Mouse (Mus musculus): Measurements from ENCODE around the gene Epor.

Gene Epor

DNA sequence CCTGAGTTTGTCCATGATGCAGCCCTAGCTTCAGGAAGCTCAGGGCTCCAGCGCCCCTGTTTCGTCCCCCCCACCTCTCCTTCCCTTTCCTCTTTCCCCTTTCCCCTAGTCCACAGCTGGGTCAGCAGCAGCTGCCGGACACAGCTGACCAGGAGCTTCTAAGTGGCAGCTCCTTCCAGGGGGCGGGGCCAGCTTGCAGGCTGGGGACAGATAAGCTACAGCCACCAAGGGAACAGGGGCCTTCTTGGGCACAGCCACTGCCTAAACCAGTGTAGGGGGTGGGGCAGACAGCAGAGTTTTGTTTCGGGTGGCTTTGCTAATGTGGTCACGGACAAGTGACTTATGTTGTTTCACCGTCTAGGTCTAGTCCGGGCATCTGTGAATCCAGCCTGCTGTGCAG lies at the start of gene Epor:
Gene Epor (minus strand): TSS at position 90 of the 400 bp plus-strand sequence.
- no peak for DNase-seq (ENCODE audit: low read depth, low spot score)

DNA sequence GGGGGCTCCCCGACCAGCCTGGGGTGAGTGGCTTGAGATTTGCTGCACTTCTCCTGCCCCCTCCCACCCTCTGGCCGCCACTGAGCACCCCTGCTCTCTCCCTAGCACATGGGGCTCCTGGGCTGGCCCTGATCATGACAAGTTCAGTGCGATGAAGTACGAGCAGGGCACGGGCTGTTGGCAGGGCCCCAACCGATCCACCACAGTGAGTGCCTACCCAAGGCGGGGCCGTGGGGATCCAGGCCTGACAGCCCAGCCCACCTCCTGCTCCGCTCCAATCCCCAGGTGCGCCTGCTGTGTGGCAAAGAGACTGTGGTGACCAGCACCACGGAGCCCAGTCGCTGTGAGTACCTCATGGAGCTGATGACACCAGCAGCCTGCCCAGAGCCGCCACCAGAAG lies 49.4 kb upstream of the Epor start:
- no peak for DNase-seq (ENCODE audit: low read depth, low spot score)

DNA sequence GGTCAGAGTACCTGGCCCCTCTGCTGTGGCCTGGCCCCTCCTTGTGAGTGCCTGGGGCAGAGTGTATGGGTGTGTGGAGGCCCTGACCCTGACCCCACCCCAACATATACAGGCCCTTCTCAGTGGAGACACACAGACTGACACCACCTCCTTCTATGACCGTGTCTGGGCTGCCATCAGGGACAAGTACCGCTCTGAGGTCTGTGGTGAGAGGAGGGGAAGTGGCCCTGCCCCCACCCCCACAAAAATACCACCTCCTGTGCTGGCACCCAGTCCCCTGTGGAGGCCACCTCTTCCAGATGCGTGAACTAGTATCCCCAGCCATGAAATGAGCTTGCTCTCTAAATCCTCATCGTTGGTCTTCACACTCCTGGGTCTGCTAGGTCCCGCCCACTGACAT lies 47.7 kb upstream of the Epor start:
- DNase-seq (ENCODE audit: low read depth, low spot score) = no peak

DNA sequence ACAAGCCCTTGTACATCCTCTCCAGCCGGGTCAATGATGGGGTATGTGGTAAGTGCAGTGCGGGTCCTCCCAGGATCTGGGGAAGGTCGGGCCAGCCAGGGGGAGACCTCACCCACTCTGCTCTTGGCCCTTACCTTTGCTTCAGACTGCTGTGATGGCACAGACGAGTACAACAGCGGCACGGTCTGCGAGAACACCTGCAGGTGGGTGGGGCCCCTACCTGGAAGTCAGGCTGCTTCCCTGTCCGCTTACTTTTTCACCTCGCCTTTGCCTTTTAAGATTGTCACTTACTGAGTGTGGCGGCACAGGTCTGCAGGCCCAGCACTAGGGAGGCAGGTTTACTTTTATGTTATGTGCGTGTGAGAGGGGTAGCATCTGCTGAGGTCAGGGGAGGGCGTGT lies 41.2 kb upstream of the Epor start:
- no peak for DNase-seq (ENCODE audit: low read depth, low spot score)

DNA sequence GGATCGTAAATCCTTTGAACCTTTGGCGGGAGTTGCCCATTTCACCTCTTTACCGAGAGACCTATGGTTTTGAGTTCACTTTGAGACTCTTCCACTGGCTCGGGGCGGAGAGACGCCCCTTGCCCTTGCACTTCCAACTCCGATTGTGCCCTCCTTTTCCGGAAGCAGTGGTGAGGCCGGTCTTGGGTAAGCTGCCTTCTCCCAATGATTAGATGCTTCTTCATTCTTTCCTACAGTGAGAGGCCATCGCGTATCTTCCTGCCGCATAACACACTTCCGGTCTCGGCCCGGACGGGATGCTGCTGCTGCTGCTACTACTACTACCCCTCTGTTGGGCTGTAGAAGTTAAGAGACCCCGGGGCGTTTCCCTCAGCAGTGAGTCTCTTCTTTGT lies 39.9 kb upstream of the Epor start:
- no peak for DNase-seq (ENCODE audit: low read depth, low spot score)

DNA sequence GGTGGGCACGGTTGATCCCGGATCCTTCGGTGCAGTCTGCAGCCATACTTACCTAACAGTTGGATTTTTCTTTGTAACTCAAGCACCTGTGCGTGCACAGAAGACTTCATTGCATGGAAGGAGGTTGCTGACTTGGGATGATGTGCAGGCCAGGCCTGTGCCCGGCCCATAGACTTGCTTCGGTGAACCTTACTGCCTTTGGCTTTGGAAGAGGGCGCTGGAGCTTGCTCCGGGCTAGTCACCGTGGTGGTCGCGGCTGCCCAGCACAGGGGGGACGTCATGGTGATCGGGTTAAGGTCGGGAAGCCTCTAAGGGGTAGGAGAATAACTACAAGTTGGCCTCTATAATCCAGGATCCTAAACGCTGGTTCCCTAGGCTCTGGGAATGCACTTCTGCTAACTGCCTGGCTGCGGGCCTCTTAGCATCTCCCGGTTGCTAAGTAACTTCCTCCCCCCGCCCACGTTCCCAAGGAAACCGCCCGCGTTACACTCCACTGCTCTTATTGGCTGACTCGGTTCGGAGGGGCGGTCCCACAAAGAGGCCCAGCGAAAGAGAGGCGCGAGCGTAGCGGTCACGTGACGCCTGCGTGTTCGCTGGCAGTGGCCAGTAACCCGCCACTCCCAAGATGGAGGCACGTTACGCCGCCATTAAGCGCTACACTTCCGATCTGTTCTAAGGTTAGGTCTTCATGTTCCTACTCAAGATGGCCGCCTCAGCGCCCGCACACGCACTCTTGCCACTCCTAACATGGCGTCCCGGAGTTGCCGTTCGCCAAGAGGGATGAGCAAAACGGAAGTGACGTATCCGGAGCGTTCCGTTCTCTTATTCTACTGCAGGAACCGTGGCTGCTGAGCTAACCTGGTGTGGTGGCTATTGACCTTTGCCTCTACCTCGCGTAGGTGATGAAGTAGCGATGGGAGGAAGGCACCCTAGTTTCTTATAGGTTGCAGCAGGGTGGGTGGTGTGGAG lies 39.2 kb upstream of the Epor start, which contains the start of the genes Ccdc151 and Prkcsh:
Gene Ccdc151 (minus strand): TSS at position 441 of the 969 bp plus-strand sequence.
Gene Prkcsh (plus strand): TSS at position 613 of the 969 bp plus-strand sequence.
- DNase-seq (ENCODE audit: low read depth, low spot score) = peak; percentile 99

DNA sequence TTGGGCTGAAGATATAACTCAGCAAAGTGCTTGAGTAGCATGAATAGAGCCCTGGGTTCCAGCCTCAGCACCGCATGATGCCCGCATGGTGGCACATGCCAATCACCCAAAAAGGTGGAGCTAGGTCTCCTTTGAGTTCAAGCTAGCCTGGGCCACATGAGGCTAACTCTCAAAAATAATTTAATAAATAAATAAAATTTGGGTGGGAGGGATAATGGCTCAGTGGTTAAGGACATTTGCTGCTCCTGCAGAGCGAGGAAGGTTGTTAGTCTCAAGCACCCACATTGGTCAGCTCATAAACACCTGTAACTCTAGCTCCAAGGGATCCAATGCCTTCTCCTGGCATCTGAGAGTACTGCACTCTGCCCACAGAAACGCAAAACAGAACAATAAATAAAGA lies 38.3 kb upstream of the Epor start:
- DNase-seq (ENCODE audit: low read depth, low spot score) = no peak

DNA sequence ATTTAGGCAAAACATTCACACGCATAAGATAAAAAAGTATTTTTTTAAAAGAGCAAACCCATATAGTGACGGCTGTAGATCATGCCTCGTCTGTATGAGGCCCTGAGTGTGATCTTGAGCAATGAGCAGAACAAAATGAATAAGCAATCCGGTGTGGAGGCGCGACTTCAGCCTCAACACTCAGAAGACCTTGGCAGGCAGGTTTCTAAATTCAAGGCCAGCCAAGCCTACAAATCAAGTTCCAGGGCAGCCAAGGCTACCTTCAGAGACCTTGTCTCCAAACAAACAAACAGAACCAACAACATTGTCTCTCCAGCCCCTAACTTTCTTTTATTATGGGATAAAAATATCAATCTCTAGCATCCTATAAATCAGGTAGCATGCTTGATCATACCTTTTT lies 37.0 kb upstream of the Epor start:
- no peak for DNase-seq (ENCODE audit: low read depth, low spot score)

DNA sequence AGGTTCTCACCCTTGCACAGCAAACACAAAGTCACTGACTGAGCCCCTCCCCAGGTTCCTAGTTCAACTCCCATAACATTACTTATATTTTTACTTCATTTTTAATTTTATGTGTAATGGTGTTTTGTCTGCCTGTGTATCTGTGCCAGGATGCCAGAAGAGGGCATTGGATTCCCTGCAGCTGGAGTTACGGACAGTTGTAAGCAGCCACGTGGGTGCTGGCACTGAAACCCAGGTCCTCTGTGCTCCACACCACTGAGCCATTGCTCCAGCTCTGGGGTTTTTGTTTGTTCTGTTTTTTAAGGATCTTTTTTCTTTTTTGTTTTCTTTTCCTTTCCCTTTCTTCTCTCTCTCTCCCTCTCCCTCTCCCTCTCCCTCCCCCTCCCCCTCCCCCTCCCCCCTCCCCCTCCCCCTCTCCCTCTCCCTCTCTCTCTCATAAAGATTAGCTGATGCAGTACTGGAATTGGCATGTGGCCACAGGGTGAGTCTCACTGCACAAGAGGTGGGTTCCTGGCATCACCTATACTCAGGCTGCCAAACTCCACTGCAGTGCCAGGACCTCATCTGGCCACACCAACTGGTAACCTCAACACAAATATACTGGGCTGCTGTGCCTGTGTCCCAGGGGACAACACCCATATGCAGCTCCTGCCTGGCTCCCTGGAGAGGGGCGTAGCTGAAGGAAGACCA lies 33.0 kb upstream of the Epor start:
- DNase-seq (ENCODE audit: low read depth, low spot score) = no peak

DNA sequence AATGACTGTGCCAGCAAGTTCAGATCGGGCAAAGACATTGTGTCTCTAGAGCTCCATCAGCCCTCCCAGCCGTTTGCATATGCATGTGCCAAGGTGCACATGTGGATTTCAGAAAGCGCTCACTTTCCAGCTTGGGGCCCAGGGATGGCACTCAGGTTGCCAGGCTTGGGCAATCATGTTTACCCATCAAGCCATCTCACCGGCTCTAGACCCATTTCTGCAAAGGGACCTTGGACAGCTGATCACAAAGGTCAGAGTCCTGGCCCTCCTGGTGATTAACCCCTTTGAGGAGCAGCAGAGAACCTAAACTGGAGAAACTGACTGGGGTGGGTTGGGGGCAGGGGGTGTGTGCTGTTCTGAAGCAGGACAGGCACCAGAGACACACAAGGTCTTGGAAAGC lies 28.9 kb upstream of the Epor start:
- no peak for DNase-seq (ENCODE audit: low read depth, low spot score)

DNA sequence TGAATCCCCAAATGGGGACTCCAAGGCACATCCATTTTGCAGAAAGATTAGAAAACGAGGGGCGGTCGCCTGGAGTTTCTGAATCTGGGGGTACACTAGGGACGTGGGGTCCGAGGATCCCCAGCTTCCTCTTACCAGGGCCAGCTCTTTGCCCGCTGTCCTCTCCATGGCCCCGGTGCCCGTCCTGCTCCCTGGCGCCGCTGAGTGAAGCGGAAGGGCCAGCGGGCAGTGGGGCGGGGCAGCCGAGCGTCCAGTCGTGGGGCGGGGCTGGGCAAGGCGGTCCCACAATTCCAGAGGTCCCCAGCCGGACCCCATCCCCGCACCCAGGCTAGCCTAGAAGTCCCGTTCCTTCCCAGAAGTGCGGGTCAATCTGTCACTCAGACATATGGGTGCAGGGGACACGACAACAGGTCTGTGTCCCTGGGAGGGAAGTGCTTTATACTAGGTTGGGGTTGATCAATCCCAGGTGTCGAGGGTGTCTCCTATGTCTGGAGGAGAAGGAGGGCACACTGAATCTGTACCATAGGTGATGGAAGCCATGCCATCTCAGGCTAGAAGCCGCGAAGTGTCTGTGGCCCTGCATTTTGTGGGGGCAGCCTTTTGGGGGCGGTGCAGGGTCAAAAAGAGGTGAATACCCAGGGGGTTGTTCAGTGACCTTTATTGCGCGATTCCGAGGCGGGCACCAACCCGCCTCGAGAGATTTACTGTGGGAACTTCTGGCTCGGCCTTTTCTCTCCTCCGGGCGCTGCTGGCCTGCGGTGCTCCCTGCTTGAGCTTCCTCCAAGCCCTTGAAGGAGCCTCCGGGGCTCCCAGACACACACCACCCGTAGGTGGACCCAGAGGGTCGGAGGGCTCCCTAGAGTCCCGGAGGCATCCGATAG lies 26.2 kb upstream of the Epor start, which contains the start of gene Rgl3:
Gene Rgl3 (minus strand): TSS at position 217 of the 881 bp plus-strand sequence.
- DNase-seq (ENCODE audit: low read depth, low spot score) = no peak

DNA sequence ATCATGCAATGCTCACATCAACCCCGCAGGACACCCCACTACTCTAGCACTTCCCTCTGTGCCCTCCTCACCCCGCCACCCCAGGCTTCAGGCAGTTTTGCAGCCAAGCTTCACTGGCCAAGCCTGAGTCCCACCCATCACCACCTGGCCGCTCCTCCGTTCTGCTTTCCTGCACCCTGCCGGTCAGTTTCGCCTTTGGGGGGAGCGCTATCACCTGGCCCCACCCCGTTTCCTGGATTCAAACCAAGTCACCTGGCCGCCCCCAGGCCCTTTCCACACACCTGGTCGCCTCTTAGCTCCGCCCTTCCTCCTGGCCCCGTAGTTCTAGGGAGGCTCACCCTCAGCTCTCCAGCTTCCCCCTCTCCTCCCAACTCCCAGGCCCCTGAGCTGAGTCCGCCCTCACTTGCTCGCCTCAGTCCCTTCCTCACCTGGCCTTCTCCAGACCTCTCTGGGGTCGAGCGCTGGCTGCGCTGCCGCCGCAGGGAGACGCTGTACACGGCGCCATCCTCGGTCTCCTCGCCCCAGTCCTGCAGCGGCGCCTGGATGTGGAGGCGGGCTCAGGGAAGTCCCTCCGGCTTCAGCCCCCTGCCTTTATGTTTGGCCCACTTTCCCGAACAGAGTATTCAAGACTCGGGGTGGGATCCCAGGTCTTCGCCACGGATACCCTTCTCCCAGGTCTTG lies 25.3 kb upstream of the Epor start:
- no peak for DNase-seq (ENCODE audit: low read depth, low spot score)

DNA sequence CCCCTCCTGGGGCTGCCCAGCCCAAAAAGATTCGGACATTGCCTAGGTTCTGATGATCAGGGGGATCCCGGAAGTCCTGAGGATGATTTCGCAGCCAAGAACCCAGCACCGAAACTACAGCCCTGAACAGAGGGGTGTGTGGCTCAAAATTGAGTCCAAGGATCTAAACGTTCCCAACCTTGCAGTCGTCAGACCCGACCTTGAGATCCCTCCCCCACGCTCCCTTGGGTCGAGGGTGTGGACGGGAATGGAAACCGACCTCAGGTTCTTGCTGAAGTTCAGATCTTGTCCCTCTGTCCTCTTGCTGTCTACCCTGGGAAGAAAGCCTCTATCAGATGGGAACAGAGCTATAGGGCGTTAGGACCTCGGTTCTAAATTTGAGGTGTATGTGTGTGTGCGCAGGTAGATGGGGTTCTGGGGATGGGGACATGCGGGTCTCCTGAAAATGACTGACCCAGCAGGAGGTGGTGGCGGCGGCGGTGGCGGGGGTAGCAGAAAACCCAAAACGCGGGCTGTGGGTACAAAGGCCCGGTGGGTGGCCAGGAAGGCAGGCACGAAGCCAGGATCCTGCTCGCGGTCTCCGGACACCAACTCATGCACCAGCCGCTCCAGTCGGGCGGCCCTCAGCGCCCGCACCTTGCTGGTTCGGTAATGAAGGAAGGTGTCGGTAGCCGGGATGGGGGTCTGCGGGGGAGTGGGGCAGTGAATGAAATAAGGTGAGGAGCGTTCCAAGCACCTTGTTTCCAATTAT lies 24.5 kb upstream of the Epor start:
- DNase-seq (ENCODE audit: low read depth, low spot score) = no peak

DNA sequence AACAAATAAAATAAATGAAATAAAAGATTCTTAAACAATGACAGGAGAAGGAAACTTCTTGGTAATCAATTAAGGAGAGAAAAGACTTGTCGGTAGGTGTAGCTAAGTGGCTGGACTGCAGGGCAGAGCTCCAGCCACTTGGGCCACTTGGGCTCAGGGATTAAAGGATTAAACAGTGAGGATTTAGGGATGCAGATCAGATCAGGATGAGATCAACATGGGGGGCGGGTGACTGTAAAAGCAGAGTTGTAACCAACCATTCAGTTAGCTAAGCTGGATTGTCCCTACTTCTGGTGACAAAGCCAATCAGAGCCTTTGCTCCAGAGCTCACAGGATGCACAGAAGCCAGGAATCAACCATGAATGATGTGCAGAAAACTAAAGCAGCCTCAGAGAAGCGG lies 20.6 kb upstream of the Epor start:
- DNase-seq (ENCODE audit: low read depth, low spot score) = no peak

DNA sequence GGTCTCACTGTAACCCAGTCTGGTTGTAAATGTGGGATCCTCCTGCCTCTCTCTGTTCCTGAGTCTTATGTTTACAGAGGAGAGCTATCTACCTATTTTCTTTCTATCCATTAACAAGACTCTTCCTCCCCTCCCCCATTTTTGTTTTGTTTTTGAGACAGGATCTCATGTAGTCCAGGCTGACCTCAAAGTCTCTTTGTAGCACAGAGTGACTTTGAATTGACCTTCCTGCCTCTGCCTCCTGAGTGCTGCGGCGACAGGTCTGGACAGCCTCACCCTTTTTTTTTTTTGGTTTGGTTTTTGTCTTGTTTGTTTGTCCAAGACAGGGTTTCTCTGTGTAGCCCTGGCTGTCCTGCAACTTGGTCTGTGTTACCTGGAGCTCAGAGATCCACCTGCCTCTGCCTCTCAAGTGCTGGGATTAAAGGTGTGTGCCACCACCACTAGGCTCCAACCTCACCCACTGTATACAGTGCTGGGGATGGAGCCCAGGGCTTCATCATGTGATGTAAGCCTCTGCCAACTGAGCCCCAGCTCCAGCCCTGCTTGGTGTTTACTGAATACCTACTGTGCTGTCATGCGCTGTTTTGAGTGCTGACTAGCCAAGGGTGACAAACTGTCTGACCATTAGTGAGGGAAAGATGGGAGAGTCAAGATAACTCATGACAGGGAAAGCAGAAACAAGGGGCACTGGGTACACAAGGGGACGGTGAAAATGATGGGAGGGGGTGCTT lies 15.3 kb upstream of the Epor start:
- no peak for DNase-seq (ENCODE audit: low read depth, low spot score)

DNA sequence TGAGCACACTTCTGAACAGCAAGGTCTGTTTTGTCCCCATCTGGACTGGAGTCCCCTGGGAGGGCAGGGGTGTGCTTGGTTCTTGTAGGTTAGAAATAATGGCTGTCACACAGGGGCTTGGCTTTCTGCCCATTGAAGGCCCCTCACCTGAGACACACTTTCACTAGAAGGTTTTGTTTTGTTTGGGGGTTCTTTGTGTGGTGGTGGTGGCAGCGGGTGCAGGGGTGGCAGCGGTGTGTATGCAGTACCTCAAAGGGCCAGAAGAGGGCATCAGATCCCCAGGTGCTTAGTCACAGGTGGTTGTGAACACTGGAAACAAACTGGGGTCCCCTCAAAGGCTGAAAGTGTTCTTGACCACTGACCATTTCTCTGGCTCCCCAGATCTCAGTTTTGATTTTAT lies 14.7 kb upstream of the Epor start:
- DNase-seq (ENCODE audit: low read depth, low spot score) = no peak

DNA sequence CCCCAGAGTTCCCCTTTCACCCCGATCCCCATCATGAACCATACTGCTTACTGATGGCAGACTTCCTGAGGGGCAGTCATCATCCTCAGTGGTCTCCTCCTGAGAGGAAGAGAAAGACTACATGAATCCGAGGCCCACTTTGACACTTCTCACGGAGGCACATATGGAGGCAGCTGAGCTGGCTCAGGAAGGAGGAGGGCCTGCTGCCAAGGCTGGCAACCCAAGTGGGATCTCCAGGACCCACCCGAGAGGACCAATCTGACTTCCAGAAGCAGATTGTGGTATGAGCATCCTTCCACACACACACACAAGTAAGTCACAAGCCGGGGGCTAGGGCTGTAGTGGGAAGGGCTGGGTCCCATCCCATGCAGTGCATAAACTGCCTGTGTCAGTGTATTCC lies 14.0 kb upstream of the Epor start:
- no peak for DNase-seq (ENCODE audit: low read depth, low spot score)

DNA sequence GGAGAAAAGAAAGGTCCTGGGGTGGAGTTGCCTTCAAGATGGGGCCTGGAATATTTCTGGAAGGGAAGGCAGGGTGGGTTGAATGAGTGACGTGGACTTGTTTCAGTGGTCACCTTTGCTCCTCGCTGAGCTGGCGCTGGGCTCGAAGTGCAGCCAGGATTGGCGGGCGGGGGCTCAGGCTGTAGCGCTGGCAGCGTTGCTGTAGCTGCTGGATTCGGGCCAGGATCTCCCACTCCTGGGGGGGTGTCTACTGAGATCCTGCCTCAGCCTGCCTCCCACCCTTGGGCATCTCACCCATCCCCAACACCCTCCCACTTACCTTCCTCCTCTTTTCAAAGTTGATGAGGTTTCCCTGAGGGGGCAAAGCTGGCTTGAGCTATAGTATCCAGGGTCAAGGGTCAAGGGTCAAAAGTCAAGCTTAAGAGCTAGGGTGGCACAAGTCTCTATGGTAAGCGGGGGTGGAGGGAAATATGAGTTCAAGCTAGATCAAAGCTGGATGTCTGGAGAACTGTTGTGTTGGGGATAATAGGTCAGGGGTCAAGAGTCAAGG lies 13.4 kb upstream of the Epor start:
- DNase-seq (ENCODE audit: low read depth, low spot score) = no peak

DNA sequence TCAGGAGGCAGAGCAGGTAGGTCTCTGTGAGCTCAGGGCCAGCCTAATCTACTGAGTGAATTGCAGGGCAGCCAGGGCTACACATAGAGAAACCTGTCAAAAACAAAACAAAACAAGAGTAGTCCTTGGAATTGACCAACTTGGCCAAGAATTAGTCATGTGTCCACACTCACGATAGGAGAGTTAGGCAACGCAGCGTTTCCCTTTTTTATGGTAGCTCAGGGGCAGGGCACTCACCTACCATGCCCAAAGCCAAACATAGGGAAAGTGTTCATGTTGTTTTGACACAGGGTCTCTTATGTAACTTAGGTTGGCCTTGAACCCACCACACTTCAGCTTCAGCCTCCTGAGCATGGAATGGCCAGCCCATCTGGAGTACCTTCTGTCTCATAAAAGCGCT lies 6.0 kb upstream of the Epor start:
- DNase-seq (ENCODE audit: low read depth, low spot score) = no peak
